Mouse (Mus musculus): ENCODE measurements around the gene Eps8. TPM values are rescaled to one million over a fixed set of nuclear protein-coding genes. Genes with fewer than 3 reads are reported as not detected.

Gene Eps8
- polyA plus RNA-seq, 1 experiment, result 17.7 TPM

DNA sequence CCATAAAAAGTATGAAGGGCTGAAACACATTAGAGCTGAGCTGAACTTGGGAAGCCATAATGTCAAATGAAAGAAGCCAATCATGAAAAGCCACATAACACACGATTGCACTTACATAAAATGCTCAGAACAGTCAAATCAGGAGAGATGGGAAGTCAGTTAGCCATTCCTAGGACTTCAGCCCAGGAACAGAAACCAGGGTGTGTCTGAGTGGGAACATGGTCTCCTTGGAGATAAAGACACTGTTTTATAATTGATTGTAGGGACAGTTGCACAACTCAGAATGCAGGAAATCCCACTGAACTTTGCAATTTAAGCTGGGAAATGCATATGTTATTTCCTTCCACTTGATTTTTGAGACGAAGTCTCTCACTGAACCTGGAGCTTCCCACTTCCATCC, 28.0 kb upstream of the Eps8 start:
- no peak overlapping the region for H3K4me3 ChIP-seq (ENCODE audit: low read depth, low read length)
- 0 out of 2 replicates have a peak, but pooled peaks cover 4% of the 10 kb centered on the region for H3K9me3 ChIP-seq (replicated peaks; ENCODE audit: control insufficient read depth, insufficient read depth, low read length, poor library complexity, severe bottlenecking)
- H3K4me1 ChIP-seq (ENCODE audit: control insufficient read depth, insufficient read depth, low read length), result no peaks in the 10 kb centered on the region
- no peaks in the 10 kb centered on the region for H3K27me3 ChIP-seq (ENCODE audit: control insufficient read depth, insufficient read depth, low read length, poor library complexity, severe bottlenecking)
- no peak overlapping the region for H3K9ac ChIP-seq (ENCODE audit: low read depth, poor library complexity, severe bottlenecking)
- no peaks in the 10 kb centered on the region for H3K36me3 ChIP-seq (ENCODE audit: control insufficient read depth, insufficient read depth, low read length, poor library complexity, severe bottlenecking)
- TF ChIP-seq CTCF (IDR thresholded peaks at IDR 0.05; ENCODE audit: low read depth, low read length) (no peak), POLR2A (IDR thresholded peaks at IDR 0.05; ENCODE audit: insufficient read depth, low read length) (no peak), EP300 (IDR thresholded peaks at IDR 0.05; ENCODE audit: insufficient read depth, low read depth, low read length) (no peak)
- H3K27ac ChIP-seq (ENCODE audit: insufficient read depth, low read length), result no peak overlapping the region

DNA sequence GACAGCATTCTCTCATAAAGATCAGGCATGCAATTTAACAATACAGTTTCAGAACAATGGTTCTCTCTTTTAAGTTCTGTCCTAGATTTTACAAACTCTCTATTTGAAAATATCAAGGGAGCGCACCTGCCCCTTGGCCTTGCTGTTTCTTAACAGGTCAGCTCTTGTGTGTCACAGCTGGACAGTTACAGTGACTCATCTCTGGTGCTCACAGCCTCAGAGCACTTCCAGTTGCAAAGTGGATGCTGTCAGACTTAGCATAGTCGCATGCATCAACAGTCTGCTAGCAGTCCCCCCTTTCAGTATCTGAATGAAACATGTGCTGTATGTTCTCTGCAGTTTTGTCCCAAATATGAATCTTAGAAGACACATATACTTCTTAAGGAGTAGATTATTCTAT, 26.3 kb upstream of the Eps8 start:
- Histone ChIP-seq H3K9me3 (replicated peaks; ENCODE audit: control insufficient read depth, insufficient read depth, low read length, poor library complexity, severe bottlenecking) (0 out of 2 replicates have a peak, but pooled peaks cover 4% of the 10 kb centered on the region), H3K27me3 (ENCODE audit: control insufficient read depth, insufficient read depth, low read length, poor library complexity, severe bottlenecking) (no peaks in the 10 kb centered on the region), H3K4me3 (ENCODE audit: low read depth, low read length) (no peak overlapping the region), H3K9ac (ENCODE audit: low read depth, poor library complexity, severe bottlenecking) (no peak overlapping the region), H3K27ac (ENCODE audit: insufficient read depth, low read length) (no peak overlapping the region), H3K36me3 (ENCODE audit: control insufficient read depth, insufficient read depth, low read length, poor library complexity, severe bottlenecking) (no peaks in the 10 kb centered on the region), H3K4me1 (ENCODE audit: control insufficient read depth, insufficient read depth, low read length) (no peaks in the 10 kb centered on the region)
- TF ChIP-seq POLR2A (IDR thresholded peaks at IDR 0.05; ENCODE audit: insufficient read depth, low read length) (no peak), EP300 (IDR thresholded peaks at IDR 0.05; ENCODE audit: insufficient read depth, low read depth, low read length) (no peak), CTCF (IDR thresholded peaks at IDR 0.05; ENCODE audit: low read depth, low read length) (no peak)

DNA sequence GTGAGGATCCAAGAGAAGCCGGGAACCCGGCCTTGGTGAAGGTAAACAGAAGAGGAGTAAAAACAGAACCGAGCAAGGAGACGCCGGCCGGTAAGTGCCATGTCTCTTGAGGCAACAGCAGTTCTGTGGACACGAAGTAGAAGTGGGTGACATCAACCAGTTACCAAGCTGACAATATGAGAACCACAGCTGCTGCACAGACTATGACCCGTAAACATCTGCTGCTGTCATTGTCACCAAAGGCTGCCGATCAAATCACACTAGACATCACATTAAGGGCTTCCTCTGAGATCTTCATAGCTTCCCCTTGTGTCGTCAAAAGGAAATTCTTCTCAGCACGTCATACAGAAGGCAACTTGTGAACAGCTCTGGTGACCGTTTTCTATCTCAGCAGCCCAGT, 21.9 kb upstream of the Eps8 start:
- no peaks in the 10 kb centered on the region for H3K4me1 ChIP-seq (ENCODE audit: control insufficient read depth, insufficient read depth, low read length)

DNA sequence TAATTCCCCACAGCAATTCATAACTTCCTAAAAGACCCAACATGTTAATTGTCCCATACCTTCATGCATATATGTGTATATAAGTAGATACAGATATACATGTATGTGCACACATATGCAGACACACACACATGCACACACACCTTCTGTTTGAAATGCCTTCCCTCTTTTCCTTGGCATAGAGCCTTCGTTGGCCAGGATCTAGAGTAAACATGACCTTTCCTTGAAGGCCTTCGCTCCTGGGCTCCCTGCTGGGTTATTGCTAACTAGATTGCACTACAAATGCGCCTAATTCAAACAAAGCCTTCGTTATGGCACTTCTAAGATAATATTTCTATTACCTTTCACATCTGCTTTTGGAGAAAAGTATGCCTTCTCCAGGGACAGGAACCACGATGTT, 20.9 kb upstream of the Eps8 start:
- Histone ChIP-seq H3K27ac (ENCODE audit: insufficient read depth, low read length) (no peak overlapping the region), H3K9me3 (replicated peaks; ENCODE audit: control insufficient read depth, insufficient read depth, low read length, poor library complexity, severe bottlenecking) (0 out of 2 replicates have a peak, but pooled peaks cover 4% of the 10 kb centered on the region), H3K4me3 (ENCODE audit: low read depth, low read length) (no peak overlapping the region), H3K9ac (ENCODE audit: low read depth, poor library complexity, severe bottlenecking) (no peak overlapping the region), H3K36me3 (ENCODE audit: control insufficient read depth, insufficient read depth, low read length, poor library complexity, severe bottlenecking) (no peaks in the 10 kb centered on the region), H3K4me1 (ENCODE audit: control insufficient read depth, insufficient read depth, low read length) (no peaks in the 10 kb centered on the region), H3K27me3 (ENCODE audit: control insufficient read depth, insufficient read depth, low read length, poor library complexity, severe bottlenecking) (no peaks in the 10 kb centered on the region)
- no peak for TF ChIP-seq POLR2A (IDR thresholded peaks at IDR 0.05; ENCODE audit: insufficient read depth, low read length)
- TF ChIP-seq CTCF (IDR thresholded peaks at IDR 0.05; ENCODE audit: low read depth, low read length), result no peak
- no peak for TF ChIP-seq EP300 (IDR thresholded peaks at IDR 0.05; ENCODE audit: insufficient read depth, low read depth, low read length)

More for the DNA sequence above, 21.9 kb upstream of the Eps8 start:
- H3K9ac ChIP-seq (ENCODE audit: low read depth, poor library complexity, severe bottlenecking), result no peak overlapping the region
- 0 out of 2 replicates have a peak, but pooled peaks cover 4% of the 10 kb centered on the region for H3K9me3 ChIP-seq (replicated peaks; ENCODE audit: control insufficient read depth, insufficient read depth, low read length, poor library complexity, severe bottlenecking)
- no peaks in the 10 kb centered on the region for H3K36me3 ChIP-seq (ENCODE audit: control insufficient read depth, insufficient read depth, low read length, poor library complexity, severe bottlenecking)
- H3K27ac ChIP-seq (ENCODE audit: insufficient read depth, low read length), result no peak overlapping the region
- no peaks in the 10 kb centered on the region for H3K27me3 ChIP-seq (ENCODE audit: control insufficient read depth, insufficient read depth, low read length, poor library complexity, severe bottlenecking)
- TF ChIP-seq POLR2A (IDR thresholded peaks at IDR 0.05; ENCODE audit: insufficient read depth, low read length) (no peak), CTCF (IDR thresholded peaks at IDR 0.05; ENCODE audit: low read depth, low read length) (no peak), EP300 (IDR thresholded peaks at IDR 0.05; ENCODE audit: insufficient read depth, low read depth, low read length) (no peak)
- no peak overlapping the region for H3K4me3 ChIP-seq (ENCODE audit: low read depth, low read length)

DNA sequence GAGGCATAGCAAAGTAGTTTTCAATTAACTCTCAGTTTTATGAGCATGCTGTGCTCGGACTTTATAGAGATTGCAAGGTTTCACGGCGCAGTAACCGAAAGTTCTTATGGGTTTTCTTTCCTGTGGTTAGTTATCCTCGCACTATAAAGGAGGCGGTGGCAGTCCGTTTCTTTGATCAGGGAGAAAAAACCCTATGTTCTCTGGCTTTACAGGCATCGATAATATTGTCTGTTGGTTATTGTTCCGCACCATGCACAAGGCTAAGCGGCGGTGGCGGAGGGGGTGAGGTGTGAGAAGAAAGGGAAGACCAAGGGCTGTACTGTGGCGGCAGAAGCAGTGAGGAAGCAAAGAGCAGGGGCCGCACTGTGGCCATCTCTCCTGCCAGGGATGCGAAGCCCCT, 18.6 kb upstream of the Eps8 start:
- TF ChIP-seq POLR2A (IDR thresholded peaks at IDR 0.05; ENCODE audit: insufficient read depth, low read length) (no peak), EP300 (IDR thresholded peaks at IDR 0.05; ENCODE audit: insufficient read depth, low read depth, low read length) (no peak), CTCF (IDR thresholded peaks at IDR 0.05; ENCODE audit: low read depth, low read length) (no peak)
- H3K36me3 ChIP-seq (ENCODE audit: control insufficient read depth, insufficient read depth, low read length, poor library complexity, severe bottlenecking), result no peaks in the 10 kb centered on the region
- 0 out of 2 replicates have a peak, but pooled peaks cover 2% of the 10 kb centered on the region for H3K9me3 ChIP-seq (replicated peaks; ENCODE audit: control insufficient read depth, insufficient read depth, low read length, poor library complexity, severe bottlenecking)
- H3K4me3 ChIP-seq (ENCODE audit: low read depth, low read length), result no peak overlapping the region
- H3K9ac ChIP-seq (ENCODE audit: low read depth, poor library complexity, severe bottlenecking), result no peak overlapping the region
- H3K27me3 ChIP-seq (ENCODE audit: control insufficient read depth, insufficient read depth, low read length, poor library complexity, severe bottlenecking), result no peaks in the 10 kb centered on the region
- H3K4me1 ChIP-seq (ENCODE audit: control insufficient read depth, insufficient read depth, low read length), result no peaks in the 10 kb centered on the region
- no peak overlapping the region for H3K27ac ChIP-seq (ENCODE audit: insufficient read depth, low read length)

DNA sequence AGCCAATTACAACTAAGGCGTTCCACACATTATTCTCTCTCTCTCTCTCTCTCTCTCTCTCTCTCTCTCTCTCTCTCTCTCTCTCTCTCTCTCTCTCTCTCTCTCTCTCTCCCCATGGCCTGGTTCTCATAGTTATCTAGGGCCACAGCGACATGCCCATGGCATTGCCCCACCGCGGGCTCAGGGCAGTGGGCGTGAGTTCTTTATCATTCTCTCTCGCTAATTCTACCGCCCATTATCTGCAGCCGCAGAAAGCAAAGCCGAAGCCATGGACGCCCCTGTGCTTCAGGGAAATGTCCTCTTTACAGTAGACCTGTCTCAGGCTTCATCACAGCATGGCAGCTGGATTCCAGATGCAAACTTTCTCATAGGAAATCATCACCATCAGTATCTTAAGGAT, 16.9 kb upstream of the Eps8 start:
- no peak overlapping the region for H3K27ac ChIP-seq (ENCODE audit: insufficient read depth, low read length)
- TF ChIP-seq EP300 (IDR thresholded peaks at IDR 0.05; ENCODE audit: insufficient read depth, low read depth, low read length), result no peak
- TF ChIP-seq CTCF (IDR thresholded peaks at IDR 0.05; ENCODE audit: low read depth, low read length), result no peak
- TF ChIP-seq POLR2A (IDR thresholded peaks at IDR 0.05; ENCODE audit: insufficient read depth, low read length), result no peak
- H3K27me3 ChIP-seq (ENCODE audit: control insufficient read depth, insufficient read depth, low read length, poor library complexity, severe bottlenecking), result no peaks in the 10 kb centered on the region
- no peaks in the 10 kb centered on the region for H3K36me3 ChIP-seq (ENCODE audit: control insufficient read depth, insufficient read depth, low read length, poor library complexity, severe bottlenecking)
- no peak overlapping the region for H3K4me3 ChIP-seq (ENCODE audit: low read depth, low read length)
- no peak overlapping the region for H3K9ac ChIP-seq (ENCODE audit: low read depth, poor library complexity, severe bottlenecking)
- H3K4me1 ChIP-seq (ENCODE audit: control insufficient read depth, insufficient read depth, low read length), result no peaks in the 10 kb centered on the region
- 0 out of 2 replicates have a peak, but pooled peaks cover 2% of the 10 kb centered on the region for H3K9me3 ChIP-seq (replicated peaks; ENCODE audit: control insufficient read depth, insufficient read depth, low read length, poor library complexity, severe bottlenecking)

All from ES-Bruce4 (cell line).